Mouse (Mus musculus) ES-E14 (cell line): ENCODE results near the gene Jph3.

Source experiments
- CHD2 ChIP-seq: IDR thresholded peaks from 2 replicates; pipeline ENCODE4 v1.6.1; 2014; ENCODE audit warnings: mild to moderate bottlenecking, low read depth, low read length, inconsistent platforms
- HCFC1 ChIP-seq: IDR thresholded peaks from 2 replicates; pipeline ENCODE4 v1.6.1; 2012; ENCODE audit warnings: low read length, inconsistent platforms, borderline replicate concordance; ENCODE audit not compliant: insufficient read depth
- MAFK ChIP-seq: IDR thresholded peaks from 2 replicates; pipeline ENCODE4 v1.6.1; 2014; ENCODE audit warnings: mild to moderate bottlenecking, low read depth, low read length, inconsistent platforms; ENCODE audit not compliant: insufficient read depth
- ZC3H11A ChIP-seq: IDR thresholded peaks from 2 replicates; pipeline ENCODE4 v1.6.1; 2012; ENCODE audit warnings: low read depth, mild to moderate bottlenecking, inconsistent platforms, low read length, borderline replicate concordance
- ZNF384 ChIP-seq: IDR thresholded peaks from 2 replicates; pipeline ENCODE4 v1.6.1; 2012; ENCODE audit warnings: low read depth, low read length, inconsistent platforms

DNA sequence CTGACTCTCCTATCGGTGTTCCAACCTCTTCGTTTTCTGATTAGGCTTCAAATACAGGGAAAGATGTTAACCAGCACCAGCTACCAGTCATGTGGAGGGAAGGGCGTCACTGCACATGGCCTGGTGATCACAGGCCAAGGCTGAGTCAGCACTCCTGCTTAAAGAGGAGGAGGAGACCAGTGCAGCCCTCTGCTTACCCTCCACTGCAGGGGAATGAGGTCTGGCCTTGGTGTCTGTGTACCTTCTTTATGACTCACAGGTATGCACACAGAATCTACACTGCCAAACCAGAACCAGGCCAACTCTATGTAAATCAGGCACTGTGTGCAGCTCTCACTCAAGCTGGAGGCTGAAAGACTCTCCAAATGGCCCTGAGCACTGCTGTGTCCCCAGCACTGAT is 82.1 kb downstream of the Jph3 start:
- TF ChIP-seq CHD2 (no peak), MAFK (peak; percentile 29; the same call in 1 of the 2 replicates), HCFC1 (no peak), ZC3H11A (no peak), ZNF384 (no peak)
